Mouse (Mus musculus) thymus, postnatal 14 days (tissue): ENCODE results near the gene Gm36210.
A peak's percentile ranks its signal among the peaks of the same experiment; 100 is the strongest.
"Not testable (repeated sequence)": the region's sequence is repeated elsewhere in the genome, so short reads cannot be mapped to it uniquely, and the experiment has no call there.

Source experiments
- DNase-seq: peaks from one replicate; pipeline ENCODE4 v3.0.0; 2021

Gene Gm36210

GRCm38 (mm10) chr7:4877226-4877625 lies 29.1 kb downstream of the Gm36210 start:
- DNase-seq = peak; percentile 14

GRCm38 (mm10) chr7:4876753-4877221 lies 29.5 kb downstream of the Gm36210 start, which contains the start of gene Isoc2a:
Gene Isoc2a (plus strand): TSS chr7:4877153.
- DNase-seq = peak; percentile 90

- DNase-seq = no peak
Observed at GRCm38 (mm10) chr7:4870133-4870532, 36.2 kb downstream of the Gm36210 start, which contains the start of gene Isoc2b. Gene Isoc2b (minus strand): TSS chr7:4870258.

GRCm38 (mm10) chr7:4866631-4867180 lies 39.6 kb downstream of the Gm36210 start:
- no peak for DNase-seq

DNA sequence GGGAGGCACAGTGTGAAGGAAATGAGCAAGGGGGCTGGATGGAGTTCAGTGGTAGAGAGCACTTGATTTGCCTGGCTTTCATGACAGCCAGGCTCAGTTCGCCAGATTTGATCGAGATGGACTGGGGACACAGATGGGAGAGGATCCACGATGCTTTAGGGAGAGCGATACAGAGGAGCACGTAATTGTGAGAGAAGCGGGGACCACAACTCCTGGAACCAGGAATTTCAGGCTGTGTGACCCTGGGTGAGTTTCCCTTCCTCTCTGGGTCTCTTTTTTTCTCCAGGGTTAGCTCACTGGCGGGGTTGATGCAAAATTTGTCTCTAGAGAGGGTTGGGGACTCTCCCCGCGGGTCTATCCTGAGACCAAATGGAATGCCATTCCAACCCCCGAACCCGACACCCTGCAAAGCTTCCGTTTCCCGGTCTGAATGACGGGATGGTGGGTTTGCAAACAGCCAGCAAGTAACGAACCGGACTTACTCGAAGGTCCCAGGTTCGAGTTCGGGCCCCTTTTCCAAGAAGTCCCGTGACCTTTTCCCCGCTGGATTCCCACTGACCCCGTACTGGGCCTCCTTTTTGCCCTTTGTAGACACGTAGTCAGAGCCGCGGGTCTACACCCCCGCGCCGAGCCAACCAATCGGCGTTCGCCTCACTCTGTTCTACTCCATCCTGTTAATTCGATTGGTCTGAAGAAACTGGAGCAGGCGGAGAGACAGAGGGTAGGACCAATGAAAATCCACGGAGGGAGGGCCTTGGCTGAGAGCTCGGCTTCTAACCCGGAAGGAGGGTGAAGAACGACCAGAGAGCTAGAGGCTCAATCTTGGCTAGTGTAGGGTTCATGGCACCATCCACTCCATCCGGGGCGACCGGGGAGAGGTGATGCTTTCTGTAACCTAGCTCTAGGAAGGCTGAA lies 40.5 kb downstream of the Gm36210 start:
- DNase-seq = peak; percentile 96

GRCm38 (mm10) chr7:4865090-4865489 lies 41.2 kb downstream of the Gm36210 start:
- peak; percentile 66 for DNase-seq

- no peak for DNase-seq
Observed at GRCm38 (mm10) chr7:4864130-4864845, 42.0 kb downstream of the Gm36210 start.

DNA sequence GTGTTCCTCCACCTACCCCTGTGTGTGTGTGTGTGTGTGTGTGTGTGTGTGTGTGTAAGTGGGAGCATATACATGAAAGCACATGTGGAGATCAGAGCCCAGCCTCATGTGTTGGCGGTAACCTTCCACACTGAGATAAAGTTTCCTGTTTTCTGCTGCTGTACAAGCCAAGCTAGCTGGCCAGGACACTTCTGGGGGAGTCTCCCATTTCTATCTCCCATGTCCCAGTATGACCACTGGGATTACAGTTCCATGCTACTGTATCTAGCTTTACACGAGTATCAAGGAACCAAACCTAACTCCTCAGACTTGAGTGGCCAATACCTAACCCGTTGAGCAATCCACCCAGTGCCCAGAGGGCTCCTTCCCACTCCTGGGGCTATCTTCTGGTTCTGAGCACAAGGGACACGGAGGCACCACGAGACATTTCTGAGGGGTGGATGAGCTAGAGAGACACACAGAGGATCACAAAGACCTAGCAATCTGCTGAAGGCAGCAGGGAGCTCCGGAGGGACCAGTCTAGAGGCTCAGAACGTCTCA lies 42.7 kb downstream of the Gm36210 start:
- no peak for DNase-seq

DNA sequence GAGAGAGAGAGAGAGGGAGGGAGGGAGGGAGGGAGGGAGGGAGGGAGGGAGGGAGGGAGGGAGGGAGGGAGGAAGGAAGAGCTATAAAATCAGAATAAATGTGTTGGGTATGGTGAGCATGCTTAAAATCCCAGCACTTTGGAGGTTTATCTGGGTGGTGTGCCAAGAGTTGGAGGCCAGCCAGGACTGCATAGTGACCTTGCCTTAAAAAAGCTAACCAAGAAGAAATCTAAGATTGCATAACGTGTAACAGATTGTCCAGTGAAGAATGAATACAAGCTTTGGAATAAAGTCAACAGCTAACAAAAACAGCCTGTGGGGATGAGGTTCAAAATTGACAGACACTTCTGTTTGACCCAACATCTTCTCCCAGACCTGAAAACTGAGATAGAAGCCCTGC lies 43.3 kb downstream of the Gm36210 start:
- DNase-seq = no peak

DNA sequence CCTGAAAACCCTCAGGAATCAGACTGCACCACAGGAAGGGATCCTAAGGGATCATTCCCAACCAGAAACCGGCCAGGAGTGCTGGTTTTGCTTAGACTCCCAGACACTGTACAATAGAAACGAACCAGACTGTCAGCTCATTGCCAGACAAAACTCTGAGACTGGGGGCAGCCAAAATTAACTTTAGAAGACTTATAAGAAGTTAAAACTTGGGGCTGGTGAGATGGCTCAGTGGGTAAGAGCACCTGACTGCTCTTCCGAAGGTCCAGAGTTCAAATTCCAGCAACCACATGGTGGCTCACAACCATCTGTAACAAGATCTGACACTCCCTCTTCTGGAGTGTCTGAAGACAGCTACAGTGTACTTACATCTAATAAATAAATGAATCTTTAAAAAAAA lies 45.4 kb downstream of the Gm36210 start:
- DNase-seq = not testable (repeated sequence)

DNA sequence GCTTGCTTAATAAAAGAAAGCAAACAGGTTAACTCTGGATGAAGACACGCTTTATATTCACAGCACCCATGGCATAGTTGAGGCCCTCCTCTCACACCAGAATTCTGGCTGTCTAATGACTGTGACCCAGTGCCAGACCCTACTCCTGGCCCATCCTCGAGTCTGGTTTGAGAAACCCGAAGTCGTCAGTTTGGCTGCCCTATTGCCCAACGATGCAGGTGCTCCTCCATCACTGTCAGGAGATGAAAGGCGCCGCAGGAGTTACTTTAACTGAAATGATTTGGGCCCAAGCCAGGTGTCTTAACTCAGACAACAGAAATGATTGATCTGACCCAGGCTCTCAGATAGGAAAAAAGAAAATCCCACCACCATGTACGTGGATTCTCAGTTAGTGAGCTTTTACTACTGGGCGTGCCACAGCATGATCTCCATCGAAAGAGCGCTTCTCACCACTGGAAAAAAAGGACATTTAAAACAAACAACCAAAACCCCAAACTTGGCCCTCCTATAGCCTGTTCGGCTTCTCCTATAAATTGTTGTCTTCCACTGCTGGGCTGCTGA lies 46.8 kb downstream of the Gm36210 start:
- DNase-seq = no peak

DNA sequence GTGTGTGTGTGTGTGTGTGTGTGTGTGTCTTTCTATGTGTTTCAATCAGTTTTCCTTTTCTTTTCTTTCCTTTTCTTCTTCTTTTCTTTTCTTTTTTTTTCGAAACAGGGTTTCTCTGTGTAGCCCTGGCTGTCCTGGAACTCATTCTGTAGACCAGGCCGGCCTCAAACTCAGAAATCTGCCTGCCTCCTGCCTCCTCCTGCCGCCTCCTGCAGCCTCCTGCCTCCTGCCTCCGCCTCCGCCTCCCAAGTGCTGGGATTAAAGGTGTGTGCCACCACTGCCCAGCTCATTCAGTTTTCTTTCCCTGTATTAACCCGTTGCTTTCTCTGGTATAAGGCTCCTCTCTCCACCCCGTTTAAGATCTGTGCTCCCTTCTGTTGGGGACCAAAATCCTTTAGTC lies 49.0 kb downstream of the Gm36210 start:
- DNase-seq = no peak

GRCm38 (mm10) chr7:4856508-4856907 lies 49.8 kb downstream of the Gm36210 start:
- DNase-seq = no peak

GRCm38 (mm10) chr7:4853613-4854012 lies 52.7 kb downstream of the Gm36210 start:
- DNase-seq = no peak

DNA sequence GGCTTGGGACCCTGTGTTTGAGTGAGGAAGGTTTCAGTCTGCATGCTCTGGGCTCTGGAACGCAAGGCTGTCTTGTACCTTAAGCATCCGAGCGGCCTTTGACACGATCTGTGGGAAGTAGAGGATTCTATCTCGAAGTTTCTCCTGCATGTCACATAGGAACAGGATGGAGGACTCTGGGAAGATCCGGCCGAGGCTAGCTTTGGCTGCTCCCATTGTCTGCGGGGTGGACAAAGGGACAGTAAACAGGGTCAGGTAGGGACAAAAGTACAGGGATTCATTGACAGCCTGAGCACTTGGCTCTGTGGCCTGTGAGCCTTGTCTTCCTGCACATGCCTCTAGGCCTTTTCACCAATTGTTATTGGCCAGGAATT lies 55.0 kb downstream of the Gm36210 start:
- DNase-seq = no peak

DNA sequence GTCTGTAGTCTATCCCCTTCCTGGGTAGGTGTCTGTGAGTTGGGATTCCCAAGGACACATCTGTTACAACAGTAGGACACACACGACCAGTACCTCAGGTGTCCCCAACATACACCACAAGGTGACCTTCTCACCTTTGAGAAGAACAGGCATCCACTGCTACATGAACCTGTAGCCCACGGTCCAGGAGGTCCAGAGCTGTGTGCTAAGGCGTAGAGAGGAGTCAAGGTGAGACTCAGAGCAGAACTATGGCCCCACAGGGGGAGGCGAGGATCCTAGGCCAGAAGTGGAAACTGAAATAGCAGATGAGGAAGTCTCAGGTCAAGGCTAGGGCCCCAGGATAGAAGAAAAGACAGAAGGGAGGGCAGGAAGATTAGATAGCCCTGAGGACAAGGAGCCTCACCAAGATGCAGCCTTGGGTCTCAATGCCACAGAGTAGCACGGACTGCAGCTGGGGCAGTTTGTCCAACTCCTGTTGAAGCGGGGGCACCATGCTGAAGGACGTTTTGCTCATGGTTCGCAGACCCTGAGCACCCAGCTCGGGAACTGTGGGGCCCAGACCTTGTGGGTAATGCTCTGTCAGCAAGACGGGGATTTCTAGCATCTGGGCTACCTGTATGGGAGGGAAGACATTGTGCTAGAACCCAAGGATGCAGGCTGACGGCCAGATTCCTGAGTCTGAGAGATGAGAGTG lies 55.5 kb downstream of the Gm36210 start:
- DNase-seq = no peak

GRCm38 (mm10) chr7:4849372-4849771 lies 56.9 kb downstream of the Gm36210 start:
- no peak for DNase-seq
